Mouse (Mus musculus) layer of hippocampus, adult 8-10 months (tissue): ENCODE measurements at regions not wholly inside any gene's neighbourhood (a gene's known extent, or its start where the extent isn't known, plus 50 kb on each side); places are given as distances from the start of the nearest gene placed in this dataset.
A peak's percentile ranks its signal among the peaks of the same experiment; 100 is the strongest.
"Not testable (repeated sequence)": the region's sequence is repeated elsewhere in the genome, so short reads cannot be mapped to it uniquely, and the experiment has no call there.

Experiments used
- DNase-seq, 2 experiments: peaks; one replicate each; pipeline ENCODE4 v3.0.0; 2022; ENCODE audit warnings: low spot score in 2 of 2

- no peak for DNase-seq
These were observed 69.4 kb upstream of the Jarid2 start for GRCm38 (mm10) chr13:44659861-44660260.

- DNase-seq = no peak
These were observed 66.2 kb upstream of the Jarid2 start for GRCm38 (mm10) chr13:44663062-44663461.

- no peak for DNase-seq
These were observed 65.5 kb upstream of the Jarid2 start for GRCm38 (mm10) chr13:44663730-44664129.

- DNase-seq = no peak
These were observed 59.5 kb upstream of the Jarid2 start for GRCm38 (mm10) chr13:44669761-44670160.

GRCm38 (mm10) chr13:44673337-44673966 lies 55.8 kb upstream of the Jarid2 start:
- DNase-seq = peak in 1 of 2 experiments; percentile 20

- no peak for DNase-seq
These were observed 55.3 kb upstream of the Jarid2 start for GRCm38 (mm10) chr13:44673967-44674357.

- DNase-seq = no peak
These were observed 54.2 kb upstream of the Jarid2 start for GRCm38 (mm10) chr13:44674926-44675650.

- no peak for DNase-seq
These were observed 53.2 kb upstream of the Jarid2 start for GRCm38 (mm10) chr13:44676041-44676440.

GRCm38 (mm10) chr13:44678121-44678520 lies 51.2 kb upstream of the Jarid2 start:
- no peak for DNase-seq

- not testable (repeated sequence) for DNase-seq
These were observed 49.8 kb upstream of the Jarid2 start for GRCm38 (mm10) chr13:44679457-44679856.
